26 mouse cellular contexts compared by ENCODE assay signal in the genomic region with DNA sequence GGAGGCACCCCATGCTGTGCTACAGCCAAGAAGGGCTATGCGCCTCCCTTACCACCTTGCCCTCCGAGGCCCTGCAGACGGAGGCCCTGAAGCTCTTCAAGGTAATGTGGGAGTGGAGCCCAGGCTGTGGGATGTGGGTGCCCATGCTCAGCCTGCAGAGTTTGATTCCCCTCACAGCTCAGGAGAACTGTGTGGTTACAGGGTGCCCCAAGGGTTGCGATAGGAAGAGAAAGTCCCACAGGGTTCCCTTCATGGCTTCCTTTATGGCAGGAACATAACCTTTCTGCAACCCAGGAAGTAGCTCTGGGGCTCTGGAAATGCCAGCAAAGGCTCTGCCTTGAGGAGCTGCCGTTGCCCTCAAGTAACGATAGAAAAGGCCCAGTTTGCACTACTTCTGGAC. TPM values are rescaled to one million over a fixed set of nuclear protein-coding genes. Genes with fewer than 3 reads are reported as not detected.
DNase-seq lines count a peak whose midpoint lies in the region; ATAC-seq lines count a peak whose summit lies in the region.
"Had no signal": no experiment of that assay in that cellular context is flagged by ENCODE, and none has a peak within 500 bp of the region (broad histone marks: within the 10 kb centered on the region; RNA-seq: fewer than 3 reads in every experiment).

No protein-coding gene starts in this region.

- peaks cover 28% of the 10 kb centered on the region for H3K36me3 ChIP-seq in kidney, embryonic 16.5 days (ENCODE audit: insufficient read depth, low read length)

- 0 out of 2 replicates have a peak, but pooled peaks cover 3% of the 10 kb centered on the region for H3K4me1 ChIP-seq in kidney, embryonic 16.5 days (ENCODE audit: insufficient read depth, low read length)
- H3K4me1 ChIP-seq: forebrain, embryonic 13.5 days; hindbrain, embryonic 12.5 days; limb, embryonic 13.5 days; liver, embryonic 12.5 days; midbrain, embryonic 10.5 days; neural tube, embryonic 12.5 days; stomach, embryonic 15.5 days had no signal

- H3K4me3 ChIP-seq in kidney, embryonic 16.5 days (ENCODE audit: low read length): no peak overlapping the region
- H3K4me3 ChIP-seq: forebrain, embryonic 13.5 days; hindbrain, embryonic 12.5 days; intestine, embryonic 15.5 days; layer of hippocampus, adult 2 months; limb, embryonic 13.5 days; liver, embryonic 12.5 days; midbrain, embryonic 10.5 days; myocyte; neural tube, embryonic 12.5 days; stomach, embryonic 15.5 days had no signal

- peak overlapping the region; percentile 87 for H3K27ac ChIP-seq in kidney, embryonic 16.5 days (ENCODE audit: low read length)
- H3K27ac ChIP-seq: forebrain, embryonic 13.5 days; hindbrain, embryonic 12.5 days; hindbrain, postnatal 0 days; intestine, embryonic 15.5 days; layer of hippocampus, adult 2 months; limb, embryonic 13.5 days; liver, embryonic 12.5 days; midbrain, embryonic 10.5 days; neural tube, embryonic 12.5 days; stomach, embryonic 15.5 days had no signal

- H3K9ac ChIP-seq in kidney, embryonic 16.5 days (replicated peaks; ENCODE audit: low read length): 0 out of 2 replicates have a peak overlapping the region, but pooled peaks have one; percentile 2
- H3K9ac ChIP-seq: forebrain, embryonic 13.5 days; hindbrain, embryonic 12.5 days; intestine, embryonic 15.5 days; limb, embryonic 13.5 days; liver, embryonic 12.5 days; liver, postnatal 0 days; neural tube, embryonic 12.5 days; stomach, embryonic 15.5 days had no signal

- 0 out of 2 replicates have a peak overlapping the region, but pooled peaks have one; percentile 3 for H3K4me2 ChIP-seq in kidney, embryonic 16.5 days (replicated peaks; ENCODE audit: low read depth, low read length)
- H3K4me2 ChIP-seq: forebrain, embryonic 13.5 days; hindbrain, embryonic 12.5 days; intestine, embryonic 15.5 days; limb, embryonic 13.5 days; liver, embryonic 12.5 days; neural tube, embryonic 12.5 days; stomach, embryonic 15.5 days had no signal

- no peaks in the 10 kb centered on the region for H3K27me3 ChIP-seq in kidney, embryonic 16.5 days (ENCODE audit: insufficient read depth, low read length)
- H3K27me3 ChIP-seq: forebrain, embryonic 13.5 days; hindbrain, embryonic 12.5 days; intestine, embryonic 15.5 days; limb, embryonic 13.5 days; liver, embryonic 12.5 days; neural tube, embryonic 12.5 days; stomach, embryonic 15.5 days had no signal

- no peak for DNase-seq in kidney, adult 11 months
- DNase-seq in thymus, postnatal 14 days: peak; percentile 20
- no peak for DNase-seq in thymus, adult 18-20 months
- DNase-seq in cerebellum, adult 9-11 months: no peak
- DNase-seq: adrenal gland, postnatal 25 days; cerebellum, adult 11-12 months; cerebellum, postnatal 14 days; gastrocnemius, postnatal 10 days; liver, postnatal 0 days; lung, postnatal 36 days; right cerebral cortex, postnatal 25 days had no signal

- no peaks in the 10 kb centered on the region for H3K9me3 ChIP-seq in kidney, embryonic 16.5 days (ENCODE audit: low read length)
- H3K9me3 ChIP-seq: forebrain, embryonic 13.5 days; hindbrain, embryonic 12.5 days; intestine, embryonic 15.5 days; limb, embryonic 13.5 days; liver, embryonic 12.5 days; midbrain, embryonic 10.5 days; neural tube, embryonic 12.5 days; stomach, embryonic 15.5 days had no signal

- 81% methylated on average over 6 of the region's 6 CpGs for WGBS in kidney, embryonic 16.5 days

- ATAC-seq in kidney, embryonic 16.5 days (ENCODE audit: low FRiP score, low TSS enrichment): no peak; the same call in 1 of the 2 replicates
- ATAC-seq in hematopoietic stem cell, adult 5-6 weeks (replicated peaks in 1 of 2; ENCODE audit: insufficient read depth in 1 of 2, low FRiP score in 2 of 2, low TSS enrichment in 1 of 2, low read depth in 1 of 2, poor library complexity in 2 of 2, severe bottlenecking in 2 of 2): peak; percentile 34; a peak in 2 of 4 replicates
- ATAC-seq in megakaryocyte-erythroid progenitor cell, adult 5-6 weeks (replicated peaks; ENCODE audit: low FRiP score, low TSS enrichment, poor library complexity, severe bottlenecking): peak; percentile 29; the same call in 1 of the 2 replicates
- ATAC-seq: CD4-positive, CD25-positive, alpha-beta regulatory T cell, adult 4 months; forebrain, embryonic 13.5 days; hindbrain, postnatal 0 days; intestine, embryonic 15.5 days; liver, embryonic 12.5 days; liver, postnatal 0 days had no signal

RNA-seq across cellular contexts. Expression of gene Pigh, which starts 19.5 kb away (rescaled TPM):
- polyA plus RNA-seq in kidney, embryonic 16.5 days (2015; fragmentation: Nextera tagmentation; extraction: Ambion mirVana): 35.6 and 36.6 TPM in 2 replicates
- 17.8 and 23.3 TPM in 2 replicates for total RNA-seq in hematopoietic stem cell, adult 5-6 weeks (2017)
- 6.8 and 11.0 TPM in 2 replicates for total RNA-seq in megakaryocyte-erythroid progenitor cell, adult 5-6 weeks (2014; fragmentation: Nextera tagmentation)
- total RNA-seq in megakaryocyte-erythroid progenitor cell, adult 5-6 weeks (2017): 12.7 and 13.0 TPM in 2 replicates

RNA-seq across cellular contexts. Expression of gene Plekhh1, which starts 41.0 kb away (rescaled TPM):
- 6.5 and 7.4 TPM in 2 replicates for polyA plus RNA-seq in kidney, embryonic 16.5 days (2015; fragmentation: Nextera tagmentation; extraction: Ambion mirVana)
- total RNA-seq in hematopoietic stem cell, adult 5-6 weeks (2017): 0.13 and 0.60 TPM in 2 replicates
- total RNA-seq in megakaryocyte-erythroid progenitor cell, adult 5-6 weeks (2014; fragmentation: Nextera tagmentation): not detected in 2 replicates
- not detected in 2 replicates for total RNA-seq in megakaryocyte-erythroid progenitor cell, adult 5-6 weeks (2017)
